Mouse (Mus musculus) liver, embryonic 14.5 days (tissue): ENCODE results near the gene Rufy2.

Experiments used
- CTCF ChIP-seq: IDR thresholded peaks from 2 replicates; pipeline ENCODE4 v1.5.1; 2016; ENCODE audit warnings: antibody characterized with exemption, low read depth, control low read depth
- EP300 ChIP-seq: IDR thresholded peaks from 2 replicates; pipeline ENCODE4 v1.6.1; 2016; ENCODE audit warnings: antibody characterized with exemption, low read depth

DNA sequence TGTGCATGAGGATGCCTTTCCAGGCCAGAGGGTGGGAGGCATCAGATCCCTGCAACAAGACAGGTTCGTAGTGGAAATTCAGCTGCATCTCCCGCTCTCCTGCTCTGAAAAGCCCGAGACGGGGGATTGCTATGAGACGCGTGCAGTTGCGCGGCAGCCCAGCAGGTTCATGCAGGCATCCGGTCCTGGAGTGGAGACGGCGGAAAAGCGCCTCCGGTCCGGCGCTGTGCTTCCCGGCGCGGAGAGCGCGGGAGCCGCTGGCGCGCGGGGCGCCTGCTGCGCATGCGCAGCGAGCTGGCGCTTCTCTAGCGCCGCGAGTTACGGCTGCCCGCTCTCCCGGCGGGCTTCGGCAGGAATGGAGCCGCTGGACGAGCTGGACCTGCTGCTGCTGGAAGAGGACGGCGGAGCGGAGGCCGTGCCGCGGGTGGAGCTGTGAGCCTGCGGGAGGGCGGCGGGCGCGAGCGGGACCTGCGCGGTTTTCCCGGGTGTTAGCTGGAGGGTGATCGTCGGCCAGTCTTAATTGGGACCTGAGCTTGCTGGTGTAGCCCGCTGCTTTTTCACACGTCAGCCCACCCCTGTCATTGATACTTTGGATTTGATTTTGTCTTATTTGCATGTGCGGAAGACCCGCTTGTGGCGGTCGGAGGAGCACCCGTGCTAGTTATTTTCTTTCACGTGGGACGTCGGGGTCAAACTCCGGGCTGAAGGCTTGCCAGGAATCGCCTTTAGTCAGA is 33.1 kb upstream of the Rufy2 start, which contains the start of gene Dna2:
- TF ChIP-seq CTCF: peak; percentile 49
- no peak for TF ChIP-seq EP300
